Mouse (Mus musculus) C2C12 (cell line): Measurements from ENCODE around the gene Dnajb8.

Experiments
- CTCF ChIP-seq: IDR thresholded peaks from one replicate; pipeline ENCODE4 v1.5.1; 2011; ENCODE audit not compliant: control insufficient read depth, insufficient read depth, insufficient read length
- MYOG ChIP-seq: IDR thresholded peaks from one replicate; pipeline ENCODE4 v1.6.1; 2011; ENCODE audit not compliant: control insufficient read depth, insufficient read length; ENCODE audit errors: extremely low read depth

- TF ChIP-seq MYOG = no peak
- TF ChIP-seq CTCF = peak; percentile 97
Measured at GRCm38 (mm10) chr6:88242604-88243003, 20.5 kb downstream of the Dnajb8 start.
